Mouse (Mus musculus): ENCODE data around the gene Palb2. TPM values are rescaled to one million over a fixed set of nuclear protein-coding genes. Genes with fewer than 3 reads are reported as not detected.
"Not testable (repeated sequence)": the region's sequence is repeated elsewhere in the genome, so short reads cannot be mapped to it uniquely, and the experiment has no call there.

Gene Palb2
- polyA plus RNA-seq, 1 experiment = not detected

GRCm38 (mm10) chr7:122123518-122123917, 9.3 kb downstream of the Palb2 start:
- 88% methylated on average over 4 of the region's 4 CpGs for WGBS
- Histone ChIP-seq H3K4me3 (ENCODE audit: insufficient read depth, low read depth, low read length) (no peak overlapping the region), H3K27ac (ENCODE audit: insufficient read depth, low read depth, low read length) (no peak overlapping the region), H3K4me1 (ENCODE audit: control insufficient read depth, insufficient read depth, low read length) (no peaks in the 10 kb centered on the region)
- TF ChIP-seq CTCF (IDR thresholded peaks at IDR 0.05; ENCODE audit: insufficient read depth, low read depth, low read length) (no peak), POLR2A (IDR thresholded peaks at IDR 0.05; ENCODE audit: insufficient read depth, low read depth, low read length) (no peak)

GRCm38 (mm10) chr7:122108206-122108605, 24.6 kb downstream of the Palb2 start:
- no peaks in the 10 kb centered on the region for H3K4me1 ChIP-seq (ENCODE audit: control insufficient read depth, insufficient read depth, low read length)

GRCm38 (mm10) chr7:122101747-122102244, 31.0 kb downstream of the Palb2 start, which contains the start of gene Ndufab1:
Gene Ndufab1 (minus strand): TSS chr7:122101886.
- Histone ChIP-seq H3K4me1 (ENCODE audit: control insufficient read depth, insufficient read depth, low read length) (peaks cover 2% of the 10 kb centered on the region; the same call in 1 of the 2 replicates), H3K4me3 (ENCODE audit: insufficient read depth, low read depth, low read length) (peak within 1 kb of the TSS; percentile 73), H3K27ac (ENCODE audit: insufficient read depth, low read depth, low read length) (peak within 1 kb of the TSS; percentile 90)
- TF ChIP-seq CTCF (IDR thresholded peaks at IDR 0.05; ENCODE audit: insufficient read depth, low read depth, low read length) (peak; percentile 93), POLR2A (IDR thresholded peaks at IDR 0.05; ENCODE audit: insufficient read depth, low read depth, low read length) (peak; percentile 37; the same call in 1 of the 2 replicates)
- WGBS = under 1% methylated on average over 43 of the region's 43 CpGs

More at GRCm38 (mm10) chr7:122108206-122108605, 24.6 kb downstream of the Palb2 start:
- no peak for TF ChIP-seq CTCF (IDR thresholded peaks at IDR 0.05; ENCODE audit: insufficient read depth, low read depth, low read length)
- no peak for TF ChIP-seq POLR2A (IDR thresholded peaks at IDR 0.05; ENCODE audit: insufficient read depth, low read depth, low read length)
- no peak overlapping the region for H3K27ac ChIP-seq (ENCODE audit: insufficient read depth, low read depth, low read length)
- no peak overlapping the region for H3K4me3 ChIP-seq (ENCODE audit: insufficient read depth, low read depth, low read length)
- 96% methylated on average over 6 of the region's 6 CpGs for whole genome bisulfite sequencing

- peak overlapping the region; percentile 73 for H3K4me3 ChIP-seq (ENCODE audit: insufficient read depth, low read depth, low read length)
- peak overlapping the region; percentile 90 for H3K27ac ChIP-seq (ENCODE audit: insufficient read depth, low read depth, low read length)
- 5% methylated on average over 28 of the region's 28 CpGs for WGBS
These were observed 31.6 kb downstream of the Palb2 start for GRCm38 (mm10) chr7:122101014-122101746.

GRCm38 (mm10) chr7:122099222-122099621, 33.6 kb downstream of the Palb2 start:
- Histone ChIP-seq H3K4me3 (ENCODE audit: insufficient read depth, low read depth, low read length) (no peak overlapping the region), H3K4me1 (ENCODE audit: control insufficient read depth, insufficient read depth, low read length) (peaks cover 2% of the 10 kb centered on the region; the same call in 1 of the 2 replicates), H3K27ac (ENCODE audit: insufficient read depth, low read depth, low read length) (no peak overlapping the region)
- 44% methylated on average over 4 of the region's 4 CpGs for WGBS
- no peak for TF ChIP-seq CTCF (IDR thresholded peaks at IDR 0.05; ENCODE audit: insufficient read depth, low read depth, low read length)
- no peak for TF ChIP-seq POLR2A (IDR thresholded peaks at IDR 0.05; ENCODE audit: insufficient read depth, low read depth, low read length)

More at GRCm38 (mm10) chr7:122101014-122101746, 31.6 kb downstream of the Palb2 start:
- H3K4me1 ChIP-seq (ENCODE audit: control insufficient read depth, insufficient read depth, low read length) = not testable (repeated sequence)

GRCm38 (mm10) chr7:122098009-122098408, 34.8 kb downstream of the Palb2 start:
- Histone ChIP-seq H3K4me1 (ENCODE audit: control insufficient read depth, insufficient read depth, low read length) (peaks cover 2% of the 10 kb centered on the region; the same call in 1 of the 2 replicates), H3K27ac (ENCODE audit: insufficient read depth, low read depth, low read length) (no peak overlapping the region), H3K4me3 (ENCODE audit: insufficient read depth, low read depth, low read length) (no peak overlapping the region)
- TF ChIP-seq CTCF (IDR thresholded peaks at IDR 0.05; ENCODE audit: insufficient read depth, low read depth, low read length) (no peak), POLR2A (IDR thresholded peaks at IDR 0.05; ENCODE audit: insufficient read depth, low read depth, low read length) (no peak)
- WGBS = 90% methylated on average over 3 of the region's 3 CpGs

- H3K4me3 ChIP-seq (ENCODE audit: insufficient read depth, low read depth, low read length) = no peak overlapping the region
- no peaks in the 10 kb centered on the region for H3K4me1 ChIP-seq (ENCODE audit: control insufficient read depth, insufficient read depth, low read length)
- TF ChIP-seq POLR2A (IDR thresholded peaks at IDR 0.05; ENCODE audit: insufficient read depth, low read depth, low read length) = no peak
- no peak overlapping the region for H3K27ac ChIP-seq (ENCODE audit: insufficient read depth, low read depth, low read length)
- 90% methylated on average over 2 of the region's 2 CpGs for WGBS
These were observed 38.0 kb downstream of the Palb2 start for GRCm38 (mm10) chr7:122094564-122095330.

GRCm38 (mm10) chr7:122087195-122087982, 45.4 kb downstream of the Palb2 start:
- Histone ChIP-seq H3K4me1 (ENCODE audit: control insufficient read depth, insufficient read depth, low read length) (no peaks in the 10 kb centered on the region), H3K4me3 (ENCODE audit: insufficient read depth, low read depth, low read length) (no peak overlapping the region), H3K27ac (ENCODE audit: insufficient read depth, low read depth, low read length) (no peak overlapping the region)
- TF ChIP-seq CTCF (IDR thresholded peaks at IDR 0.05; ENCODE audit: insufficient read depth, low read depth, low read length) (no peak), POLR2A (IDR thresholded peaks at IDR 0.05; ENCODE audit: insufficient read depth, low read depth, low read length) (no peak)
- 88% methylated on average over 11 of the region's 11 CpGs for WGBS
